ENCODE assay signal across 16 mouse cellular contexts in genomic region chr6:126384210-126385012, GRCm38 (mm10).
A peak's percentile ranks its signal among the peaks of the same experiment; 100 is the strongest.
DNase-seq lines count a peak whose midpoint lies in the region; ATAC-seq and TF ChIP-seq lines count a peak whose summit lies in the region.
"Had no signal": no experiment of that assay in that cellular context is flagged by ENCODE, and none has a peak within 500 bp of the region (broad histone marks: within the 10 kb centered on the region; RNA-seq: fewer than 3 reads in every experiment).

No protein-coding gene starts in this region.

- no peak overlapping the region for H3K9ac ChIP-seq in embryonic facial prominence, embryonic 14.5 days (ENCODE audit: low read depth, low read length)
- no peak overlapping the region for H3K9ac ChIP-seq in lung, embryonic 15.5 days
- H3K9ac ChIP-seq: heart, embryonic 15.5 days; hindbrain, embryonic 15.5 days; neural tube, embryonic 15.5 days had no signal

- no peaks in the 10 kb centered on the region for H3K27me3 ChIP-seq in embryonic facial prominence, embryonic 14.5 days (replicated peaks; ENCODE audit: control insufficient read depth, insufficient read depth, low read length)
- 0 out of 2 replicates have a peak, but pooled peaks cover 4% of the 10 kb centered on the region for H3K27me3 ChIP-seq in embryonic facial prominence, embryonic 10.5 days (replicated peaks; ENCODE audit: low read depth, poor library complexity, severe bottlenecking)
- H3K27me3 ChIP-seq in lung, embryonic 15.5 days, result 0 out of 2 replicates have a peak, but pooled peaks cover 3% of the 10 kb centered on the region
- H3K27me3 ChIP-seq: hindbrain, embryonic 15.5 days; megakaryocyte, embryonic 14.5 days; neural tube, embryonic 15.5 days had no signal

- TF ChIP-seq POLR2A in lung, adult 2 months (IDR thresholded peaks at IDR 0.05; ENCODE audit: borderline replicate concordance, extremely low read depth, low read depth, low read length), result no peak

- 45% methylated on average over 9 of the region's 9 CpGs for WGBS in embryonic facial prominence, embryonic 14.5 days
- 74% methylated on average over 9 of the region's 9 CpGs for WGBS in embryonic facial prominence, embryonic 10.5 days
- WGBS in lung, embryonic 15.5 days, result 30% methylated on average over 9 of the region's 9 CpGs
- WGBS in lung, adult 2 months, result 41% methylated on average over 9 of the region's 9 CpGs

- no peak for TF ChIP-seq CTCF in lung, adult 2 months (IDR thresholded peaks at IDR 0.05; ENCODE audit: insufficient read depth, low read length)

- peak; percentile 62 for ATAC-seq in embryonic facial prominence, embryonic 14.5 days (ENCODE audit: low read depth)
- ATAC-seq in lung, embryonic 15.5 days (ENCODE audit: borderline replicate concordance, extremely low read depth, low FRiP score, low TSS enrichment), result peak; percentile 52; the same call in 1 of the 2 replicates
- ATAC-seq: Patski had no signal

- no peaks in the 10 kb centered on the region for H3K36me3 ChIP-seq in embryonic facial prominence, embryonic 14.5 days (ENCODE audit: control insufficient read depth, insufficient read depth, low read length)
- no peaks in the 10 kb centered on the region for H3K36me3 ChIP-seq in embryonic facial prominence, embryonic 10.5 days (replicated peaks)
- no peaks in the 10 kb centered on the region for H3K36me3 ChIP-seq in lung, embryonic 15.5 days
- H3K36me3 ChIP-seq: heart, embryonic 15.5 days; hindbrain, embryonic 15.5 days; neural tube, embryonic 15.5 days had no signal

- H3K4me3 ChIP-seq in embryonic facial prominence, embryonic 14.5 days (ENCODE audit: low read depth, low read length), result no peak overlapping the region
- no peak overlapping the region for H3K4me3 ChIP-seq in embryonic facial prominence, embryonic 10.5 days
- H3K4me3 ChIP-seq in lung, embryonic 15.5 days, result no peak overlapping the region
- no peak overlapping the region for H3K4me3 ChIP-seq in lung, adult 2 months (replicated peaks; ENCODE audit: extremely low read depth, low read depth, low read length)
- H3K4me3 ChIP-seq: erythroblast, embryonic 14.5 days; heart, embryonic 15.5 days; hindbrain, embryonic 15.5 days; left cerebral cortex, adult 2 months; megakaryocyte, embryonic 14.5 days; neural tube, embryonic 15.5 days had no signal

- peak; percentile 89 for DNase-seq in embryonic facial prominence, embryonic 14.5 days (ENCODE audit: low spot score)
- DNase-seq in embryonic facial prominence, embryonic 10.5 days (ENCODE audit: low spot score), result no peak
- DNase-seq in lung, adult 2 months, result no peak
- DNase-seq in brain, adult 2 months (ENCODE audit: low read depth, low spot score), result peak; percentile 54
- DNase-seq in skeletal muscle tissue, adult 2 months (ENCODE audit: low read depth, low spot score), result peak; percentile 13
- DNase-seq in right cerebral cortex, adult 18-20 months, result no peak
- DNase-seq: kidney, adult 2 months; right cerebral cortex, postnatal 14 days had no signal

- no peak overlapping the region for H3K27ac ChIP-seq in embryonic facial prominence, embryonic 14.5 days (replicated peaks; ENCODE audit: low read depth, low read length)
- no peak overlapping the region for H3K27ac ChIP-seq in embryonic facial prominence, embryonic 10.5 days (replicated peaks)
- no peak overlapping the region for H3K27ac ChIP-seq in lung, embryonic 15.5 days
- H3K27ac ChIP-seq: heart, embryonic 15.5 days; hindbrain, embryonic 15.5 days; left cerebral cortex, adult 2 months; neural tube, embryonic 15.5 days had no signal

- no peaks in the 10 kb centered on the region for H3K9me3 ChIP-seq in embryonic facial prominence, embryonic 14.5 days (ENCODE audit: control insufficient read depth, low read length)
- H3K9me3 ChIP-seq in embryonic facial prominence, embryonic 10.5 days, result no peaks in the 10 kb centered on the region
- no peaks in the 10 kb centered on the region for H3K9me3 ChIP-seq in lung, embryonic 15.5 days
- H3K9me3 ChIP-seq: heart, embryonic 15.5 days; hindbrain, embryonic 15.5 days; megakaryocyte, embryonic 14.5 days; neural tube, embryonic 15.5 days had no signal

- H3K4me1 ChIP-seq in embryonic facial prominence, embryonic 14.5 days (ENCODE audit: control insufficient read depth, insufficient read depth, low read length), result 0 out of 2 replicates have a peak, but pooled peaks cover 4% of the 10 kb centered on the region
- H3K4me1 ChIP-seq in embryonic facial prominence, embryonic 10.5 days, result no peaks in the 10 kb centered on the region
- no peaks in the 10 kb centered on the region for H3K4me1 ChIP-seq in lung, embryonic 15.5 days
- no peaks in the 10 kb centered on the region for H3K4me1 ChIP-seq in lung, adult 2 months (ENCODE audit: control insufficient read depth, insufficient read depth, low read length)
- H3K4me1 ChIP-seq: heart, embryonic 15.5 days; hindbrain, embryonic 15.5 days; megakaryocyte, embryonic 14.5 days; neural tube, embryonic 15.5 days had no signal

- no peak overlapping the region for H3K4me2 ChIP-seq in embryonic facial prominence, embryonic 14.5 days (ENCODE audit: low read depth, low read length)
- no peak overlapping the region for H3K4me2 ChIP-seq in lung, embryonic 15.5 days
- H3K4me2 ChIP-seq: heart, embryonic 15.5 days; hindbrain, embryonic 15.5 days; neural tube, embryonic 15.5 days had no signal

Comparison
In these comparisons a context has a peak if more than half of its experiments do, and no peak if none do; other contexts are left out.
1. DNase-seq: peak in embryonic facial prominence, embryonic 14.5 days (single experiment), brain, adult 2 months (single experiment) and skeletal muscle tissue, adult 2 months (single experiment); none in embryonic facial prominence, embryonic 10.5 days (single experiment), lung, adult 2 months (single experiment) and right cerebral cortex, adult 18-20 months (single experiment).